Mouse (Mus musculus): ENCODE measurements around the gene Sh3yl1. TPM values are rescaled to one million over a fixed set of nuclear protein-coding genes. Genes with fewer than 3 reads are reported as not detected.
A peak's percentile ranks its signal among the peaks of the same experiment; 100 is the strongest.

Gene Sh3yl1
- 28.4 and 31.5 TPM in 2 replicates for polyA plus RNA-seq (2015; fragmentation: Nextera tagmentation; extraction: Ambion mirVana)

- ATAC-seq (ENCODE audit: low FRiP score, low TSS enrichment) = peak; percentile 97
- Histone ChIP-seq H3K4me1 (ENCODE audit: insufficient read depth, low read length) (peaks cover 16% of the 10 kb centered on the region), H3K36me3 (ENCODE audit: insufficient read depth, low read length) (no peaks in the 10 kb centered on the region), H3K9ac (replicated peaks; ENCODE audit: low read length) (peak within 1 kb of the TSS; percentile 87), H3K27ac (ENCODE audit: low read length) (peak within 1 kb of the TSS; percentile 87), H3K4me2 (replicated peaks; ENCODE audit: low read depth, low read length) (peak within 1 kb of the TSS; percentile 87), H3K9me3 (ENCODE audit: low read length) (peaks cover 2% of the 10 kb centered on the region; the same call in 1 of the 2 replicates), H3K4me3 (ENCODE audit: low read length) (peak within 1 kb of the TSS; percentile 84), H3K27me3 (ENCODE audit: insufficient read depth, low read length) (no peaks in the 10 kb centered on the region)
- WGBS = under 1% methylated on average over 52 of the region's 52 CpGs
Observed at GRCm38 (mm10) chr12:30911261-30912047, at the start of gene Sh3yl1, which contains the start of gene Acp1. Gene Sh3yl1, plus strand, starts transcription at chr12:30911668. Gene Acp1, minus strand, starts transcription at chr12:30911589.

DNA sequence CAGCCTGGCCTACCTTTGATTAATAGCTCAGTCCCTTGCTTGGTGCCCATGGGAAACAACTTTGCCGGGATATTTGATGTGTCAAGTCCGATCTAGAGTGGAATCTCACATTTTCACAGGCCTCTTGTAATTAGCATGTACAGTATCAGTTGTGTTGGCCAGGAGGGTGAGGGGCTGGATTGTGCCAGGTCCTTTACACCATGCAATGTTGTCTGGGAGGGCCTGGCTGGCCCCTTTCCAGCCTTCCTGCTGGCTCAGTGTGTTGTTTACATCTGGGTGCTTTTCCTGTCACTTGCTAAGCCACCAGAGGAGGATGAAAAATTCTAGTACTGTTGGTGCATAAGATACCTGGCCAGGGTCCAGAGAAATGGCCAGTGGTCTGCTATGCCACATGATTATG lies 47.1 kb upstream of the Sh3yl1 start:
- no peaks in the 10 kb centered on the region for H3K27me3 ChIP-seq (ENCODE audit: insufficient read depth, low read length)
- H3K36me3 ChIP-seq (ENCODE audit: insufficient read depth, low read length) = no peaks in the 10 kb centered on the region
- H3K4me3 ChIP-seq (ENCODE audit: low read length) = no peak overlapping the region
- H3K4me1 ChIP-seq (ENCODE audit: insufficient read depth, low read length) = no peaks in the 10 kb centered on the region
- H3K9ac ChIP-seq (replicated peaks; ENCODE audit: low read length) = no peak overlapping the region
- H3K4me2 ChIP-seq (replicated peaks; ENCODE audit: low read depth, low read length) = no peak overlapping the region
- ATAC-seq (ENCODE audit: low FRiP score, low TSS enrichment) = no peak
- WGBS = 59% methylated on average over 2 of the region's 2 CpGs
- no peaks in the 10 kb centered on the region for H3K9me3 ChIP-seq (ENCODE audit: low read length)
- no peak overlapping the region for H3K27ac ChIP-seq (ENCODE audit: low read length)

- no peaks in the 10 kb centered on the region for H3K27me3 ChIP-seq (ENCODE audit: insufficient read depth, low read length)
- 77% methylated on average over 4 of the region's 4 CpGs for WGBS
- no peak overlapping the region for H3K4me2 ChIP-seq (replicated peaks; ENCODE audit: low read depth, low read length)
- no peaks in the 10 kb centered on the region for H3K36me3 ChIP-seq (ENCODE audit: insufficient read depth, low read length)
- H3K27ac ChIP-seq (ENCODE audit: low read length) = no peak overlapping the region
- H3K9ac ChIP-seq (replicated peaks; ENCODE audit: low read length) = no peak overlapping the region
- no peak for ATAC-seq (ENCODE audit: low FRiP score, low TSS enrichment)
- no peaks in the 10 kb centered on the region for H3K9me3 ChIP-seq (ENCODE audit: low read length)
- H3K4me3 ChIP-seq (ENCODE audit: low read length) = no peak overlapping the region
- H3K4me1 ChIP-seq (ENCODE audit: insufficient read depth, low read length) = no peaks in the 10 kb centered on the region
Observed at GRCm38 (mm10) chr12:30865781-30866180, 45.7 kb upstream of the Sh3yl1 start.

GRCm38 (mm10) chr12:30879447-30879846 lies 32.0 kb upstream of the Sh3yl1 start:
- Histone ChIP-seq H3K4me3 (ENCODE audit: low read length) (no peak overlapping the region), H3K36me3 (ENCODE audit: insufficient read depth, low read length) (no peaks in the 10 kb centered on the region), H3K27me3 (ENCODE audit: insufficient read depth, low read length) (peaks cover 28% of the 10 kb centered on the region), H3K4me1 (ENCODE audit: insufficient read depth, low read length) (peaks cover 9% of the 10 kb centered on the region), H3K4me2 (replicated peaks; ENCODE audit: low read depth, low read length) (no peak overlapping the region), H3K27ac (ENCODE audit: low read length) (no peak overlapping the region), H3K9ac (replicated peaks; ENCODE audit: low read length) (no peak overlapping the region), H3K9me3 (ENCODE audit: low read length) (no peaks in the 10 kb centered on the region)
- WGBS = 75% methylated on average over 6 of the region's 6 CpGs
- ATAC-seq (ENCODE audit: low FRiP score, low TSS enrichment) = no peak

GRCm38 (mm10) chr12:30883592-30883985 lies 27.9 kb upstream of the Sh3yl1 start:
- Histone ChIP-seq H3K4me2 (replicated peaks; ENCODE audit: low read depth, low read length) (peak overlapping the region; percentile 95), H3K9ac (replicated peaks; ENCODE audit: low read length) (peak overlapping the region; percentile 50; the same call in 1 of the 2 replicates), H3K27me3 (ENCODE audit: insufficient read depth, low read length) (peaks cover 51% of the 10 kb centered on the region), H3K4me3 (ENCODE audit: low read length) (peak overlapping the region; percentile 57), H3K4me1 (ENCODE audit: insufficient read depth, low read length) (peaks cover 12% of the 10 kb centered on the region), H3K36me3 (ENCODE audit: insufficient read depth, low read length) (no peaks in the 10 kb centered on the region), H3K27ac (ENCODE audit: low read length) (no peak overlapping the region), H3K9me3 (ENCODE audit: low read length) (no peaks in the 10 kb centered on the region)
- 25% methylated on average over 4 of the region's 4 CpGs for WGBS
- ATAC-seq (ENCODE audit: low FRiP score, low TSS enrichment) = no peak

DNA sequence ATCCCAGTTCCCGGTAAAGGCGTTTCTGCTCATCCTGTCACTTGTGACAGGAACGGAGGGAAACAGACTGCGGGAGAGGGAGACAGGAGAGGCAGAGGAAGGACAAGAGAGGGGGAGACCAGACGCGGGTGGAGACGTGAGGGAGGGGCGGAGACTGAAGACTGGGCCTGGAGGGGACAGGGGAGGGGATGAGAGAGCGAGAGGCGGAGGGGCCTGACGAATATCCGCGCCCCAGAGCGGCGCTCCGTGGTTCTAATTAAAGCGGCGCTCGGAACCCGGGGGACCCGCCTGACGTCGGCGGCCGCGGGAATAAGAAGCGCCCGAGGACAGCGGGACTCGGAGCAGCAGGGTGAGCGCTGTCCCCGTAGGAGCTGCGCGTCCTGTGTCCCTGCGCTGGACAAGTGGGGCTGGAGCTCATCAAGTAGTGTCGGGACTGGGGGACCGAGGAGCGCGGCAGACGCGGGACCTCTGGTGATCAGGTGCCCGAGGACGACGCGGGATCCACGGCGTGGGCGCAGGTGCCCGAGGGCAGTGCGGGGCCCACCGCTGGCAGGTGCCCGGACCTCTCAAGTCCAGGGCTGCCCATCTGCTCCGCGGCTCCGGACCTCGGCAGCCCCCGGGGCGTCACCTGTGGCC lies 27.4 kb upstream of the Sh3yl1 start, which contains the start of gene Alkal2:
TSS of gene Alkal2 (plus strand) at position 337 of the 636 bp plus-strand sequence.
- Histone ChIP-seq H3K36me3 (ENCODE audit: insufficient read depth, low read length) (no peaks in the 10 kb centered on the region), H3K9ac (replicated peaks; ENCODE audit: low read length) (peak within 1 kb of the TSS; percentile 50), H3K4me2 (replicated peaks; ENCODE audit: low read depth, low read length) (peak within 1 kb of the TSS; percentile 95), H3K4me3 (ENCODE audit: low read length) (peak within 1 kb of the TSS; percentile 57), H3K27ac (ENCODE audit: low read length) (no peak within 1 kb of the TSS), H3K27me3 (ENCODE audit: insufficient read depth, low read length) (peaks cover 50% of the 10 kb centered on the region), H3K4me1 (ENCODE audit: insufficient read depth, low read length) (peaks cover 12% of the 10 kb centered on the region), H3K9me3 (ENCODE audit: low read length) (no peaks in the 10 kb centered on the region)
- ATAC-seq (ENCODE audit: low FRiP score, low TSS enrichment) = peak; percentile 76
- WGBS = under 1% methylated on average over 58 of the region's 58 CpGs

GRCm38 (mm10) chr12:30884622-30885230 lies 26.7 kb upstream of the Sh3yl1 start:
- 8% methylated on average over 39 of the region's 39 CpGs for WGBS
- Histone ChIP-seq H3K36me3 (ENCODE audit: insufficient read depth, low read length) (no peaks in the 10 kb centered on the region), H3K9ac (replicated peaks; ENCODE audit: low read length) (peak overlapping the region; percentile 50), H3K27me3 (ENCODE audit: insufficient read depth, low read length) (peaks cover 47% of the 10 kb centered on the region), H3K9me3 (ENCODE audit: low read length) (no peaks in the 10 kb centered on the region), H3K4me3 (ENCODE audit: low read length) (peak overlapping the region; percentile 57), H3K4me1 (ENCODE audit: insufficient read depth, low read length) (peaks cover 12% of the 10 kb centered on the region), H3K27ac (ENCODE audit: low read length) (no peak overlapping the region), H3K4me2 (replicated peaks; ENCODE audit: low read depth, low read length) (peak overlapping the region; percentile 95)
- ATAC-seq (ENCODE audit: low FRiP score, low TSS enrichment) = peak; percentile 79

DNA sequence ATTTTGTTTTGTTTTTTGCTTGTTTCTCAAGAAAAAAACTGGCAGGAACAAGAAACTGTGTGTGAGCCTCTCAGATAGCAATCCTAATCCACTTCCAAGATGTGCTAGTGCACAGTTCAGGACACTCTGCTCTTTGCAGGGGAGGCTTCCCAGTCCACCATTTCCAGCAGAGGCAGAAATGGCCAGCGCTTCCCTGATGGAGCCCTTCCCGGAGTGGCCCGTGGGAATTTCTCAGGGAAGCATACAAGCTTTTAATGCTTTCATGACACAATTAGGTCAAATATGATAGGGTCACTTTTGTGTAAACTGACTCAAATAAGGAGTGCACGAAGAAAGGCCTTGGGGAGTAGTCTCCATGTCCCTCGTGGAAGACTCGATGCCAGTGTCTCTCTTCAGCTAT lies 25.6 kb upstream of the Sh3yl1 start:
- peaks cover 12% of the 10 kb centered on the region for H3K4me1 ChIP-seq (ENCODE audit: insufficient read depth, low read length)
- no peak overlapping the region for H3K9ac ChIP-seq (replicated peaks; ENCODE audit: low read length)
- peaks cover 44% of the 10 kb centered on the region for H3K27me3 ChIP-seq (ENCODE audit: insufficient read depth, low read length)
- no peak overlapping the region for H3K4me2 ChIP-seq (replicated peaks; ENCODE audit: low read depth, low read length)
- no peak overlapping the region for H3K4me3 ChIP-seq (ENCODE audit: low read length)
- no peaks in the 10 kb centered on the region for H3K36me3 ChIP-seq (ENCODE audit: insufficient read depth, low read length)
- no peak for ATAC-seq (ENCODE audit: low FRiP score, low TSS enrichment)
- H3K27ac ChIP-seq (ENCODE audit: low read length) = no peak overlapping the region
- no peaks in the 10 kb centered on the region for H3K9me3 ChIP-seq (ENCODE audit: low read length)
- WGBS = 76% methylated on average over 6 of the region's 6 CpGs

GRCm38 (mm10) chr12:30888003-30888402 lies 23.5 kb upstream of the Sh3yl1 start:
- Histone ChIP-seq H3K27ac (ENCODE audit: low read length) (no peak overlapping the region), H3K27me3 (ENCODE audit: insufficient read depth, low read length) (peaks cover 37% of the 10 kb centered on the region), H3K4me1 (ENCODE audit: insufficient read depth, low read length) (peaks cover 12% of the 10 kb centered on the region), H3K4me2 (replicated peaks; ENCODE audit: low read depth, low read length) (no peak overlapping the region), H3K9ac (replicated peaks; ENCODE audit: low read length) (no peak overlapping the region), H3K4me3 (ENCODE audit: low read length) (no peak overlapping the region), H3K36me3 (ENCODE audit: insufficient read depth, low read length) (no peaks in the 10 kb centered on the region), H3K9me3 (ENCODE audit: low read length) (no peaks in the 10 kb centered on the region)
- ATAC-seq (ENCODE audit: low FRiP score, low TSS enrichment) = no peak
- 92% methylated on average over 4 of the region's 4 CpGs for WGBS

All from kidney, embryonic 16.5 days (tissue).